Mouse (Mus musculus) liver, adult 2 months (tissue): ENCODE measurements around the gene Sp2. TPM values are rescaled to one million over a fixed set of nuclear protein-coding genes. Genes with fewer than 3 reads are reported as not detected.

Source experiments
- DNase-seq: peaks from one replicate; pipeline ENCODE4 v3.0.0-alpha.2; 2011; ENCODE audit warnings: low read depth, low spot score; ENCODE audit errors: extremely low read depth
- H3K27ac ChIP-seq: fragments of 200-500 bp; replicated peaks from 2 replicates; pipeline ENCODE4 v1.5.1; 2012; ENCODE audit warnings: low read depth, mild to moderate bottlenecking, control low read depth, inconsistent platforms, low read length; ENCODE audit not compliant: insufficient read depth
- H3K27me3 ChIP-seq: fragments of 200-500 bp; 2 replicates; pipeline ENCODE4 v1.6.1; 2012; ENCODE audit warnings: mild to moderate bottlenecking, moderate library complexity, low read length, inconsistent platforms; ENCODE audit not compliant: control insufficient read depth, insufficient read depth
- H3K36me3 ChIP-seq: fragments of 200-500 bp; 2 replicates; pipeline ENCODE4 v1.6.1; 2012; ENCODE audit warnings: low read length, inconsistent platforms; ENCODE audit not compliant: control insufficient read depth, insufficient read depth
- H3K4me1 ChIP-seq: fragments of 200-500 bp; 2 replicates; pipeline ENCODE4 v1.6.1; 2011; ENCODE audit warnings: low read length; ENCODE audit not compliant: control insufficient read depth, insufficient read depth
- H3K4me3 ChIP-seq: fragments of 200-500 bp; 2 replicates; pipeline ENCODE4 v1.5.1; 2011; ENCODE audit warnings: low read depth, mild to moderate bottlenecking, control low read depth, low read length, moderate library complexity; ENCODE audit not compliant: insufficient read depth
- H3K79me2 ChIP-seq: fragments of 200-500 bp; 2 replicates; pipeline ENCODE4 v1.6.1; 2012; ENCODE audit warnings: inconsistent platforms, mild to moderate bottlenecking, low read length, moderate library complexity; ENCODE audit not compliant: control insufficient read depth, insufficient read depth
- H3K9ac ChIP-seq: fragments of 200-500 bp; 2 replicates; pipeline ENCODE4 v1.6.1; 2012; ENCODE audit warnings: low read depth, mild to moderate bottlenecking, control low read depth, inconsistent platforms, low read length
- CTCF ChIP-seq: fragments of 200-500 bp; IDR thresholded peaks from 2 replicates; pipeline ENCODE4 v1.5.1; 2011; ENCODE audit warnings: low read depth, low read length, control low read depth
- POLR2A ChIP-seq: fragments of 200-500 bp; IDR thresholded peaks from 2 replicates; pipeline ENCODE4 v1.6.1; 2011; ENCODE audit warnings: low read length, control low read depth; ENCODE audit not compliant: insufficient read depth; ENCODE audit errors: extremely low read depth
- WGBS: fragments of 180-500 bp; shearing (Covaris S2); methylation state at CpG from one replicate; pipeline ENCODE4 v1.1.7; 2018; 5-methylcytosine and 5-hydroxymethylcytosine counted together
- polyA plus RNA-seq: library from polyadenylated mRNA; depleted of rRNA; stranded (reverse); fragments of >200 nt; gene quantifications from 2 replicates; pipeline ENCODE4 v1.2.3, GENCODE M21; 2012; rRNA removed
- total RNA-seq: library from RNA; depleted of rRNA; stranded (reverse); fragments of >200 nt; gene quantifications from 2 replicates; pipeline ENCODE4 v1.2.3, GENCODE M21; 2014; rRNA removed

Gene Sp2
- total and polyA plus RNA-seq, 2 experiments, result 0.28 to 3.8 TPM

- peaks cover 1% of the 10 kb centered on the region; the same call in 1 of the 2 replicates for H3K4me1 ChIP-seq
- DNase-seq, result peak; percentile 89
- H3K27ac ChIP-seq, result peak within 1 kb of the TSS; percentile 69
- WGBS, result under 1% methylated on average over 55 of the region's 55 CpGs
- TF ChIP-seq CTCF (peak; percentile 90), POLR2A (0 out of 2 replicates have a peak, but pooled peaks have one; percentile 60)
- peak within 1 kb of the TSS; percentile 69 for H3K9ac ChIP-seq
- no peaks in the 10 kb centered on the region for H3K79me2 ChIP-seq
- no peaks in the 10 kb centered on the region for H3K36me3 ChIP-seq
- peak within 1 kb of the TSS; percentile 80 for H3K4me3 ChIP-seq
- no peaks in the 10 kb centered on the region for H3K27me3 ChIP-seq
Observed at GRCm38 (mm10) chr11:96916044-96916884, 66.5 kb downstream of the Sp2 start, which contains the start of gene Cdk5rap3. Cdk5rap3 (minus strand) TSS chr11:96916496.

DNA sequence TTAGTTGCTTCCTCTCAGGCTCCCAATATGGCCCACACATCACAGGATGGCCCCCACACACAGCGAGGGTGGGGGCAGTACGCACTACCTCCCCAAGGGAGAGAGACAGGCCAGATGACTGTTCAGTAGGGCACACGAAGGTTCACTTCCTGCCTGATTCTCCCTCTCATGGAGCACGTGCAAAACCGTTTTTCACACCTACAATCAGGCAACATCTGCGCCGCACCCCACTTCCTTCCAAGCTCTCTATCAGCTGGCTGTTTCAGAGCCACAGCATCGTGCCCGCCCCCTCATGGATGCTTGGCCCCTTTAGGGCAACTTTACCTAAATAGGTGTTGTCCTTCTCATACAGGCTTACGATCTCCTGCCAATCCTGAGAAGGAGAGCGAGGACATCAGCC lies 70.1 kb downstream of the Sp2 start:
- H3K9ac ChIP-seq, result no peak overlapping the region
- peaks cover 1% of the 10 kb centered on the region; the same call in 1 of the 2 replicates for H3K4me1 ChIP-seq
- TF ChIP-seq CTCF, result no peak
- TF ChIP-seq POLR2A, result no peak
- H3K27ac ChIP-seq, result no peak overlapping the region
- WGBS, result 87% methylated on average over 11 of the region's 11 CpGs
- no peak for DNase-seq
- H3K27me3 ChIP-seq, result no peaks in the 10 kb centered on the region
- peaks cover 11% of the 10 kb centered on the region; the same call in 1 of the 2 replicates for H3K36me3 ChIP-seq
- H3K4me3 ChIP-seq, result no peak overlapping the region
- no peaks in the 10 kb centered on the region for H3K79me2 ChIP-seq

- Histone ChIP-seq H3K27ac (no peak overlapping the region), H3K79me2 (no peaks in the 10 kb centered on the region), H3K4me3 (no peak overlapping the region), H3K4me1 (no peaks in the 10 kb centered on the region), H3K9ac (no peak overlapping the region), H3K27me3 (no peaks in the 10 kb centered on the region), H3K36me3 (peaks cover 11% of the 10 kb centered on the region; the same call in 1 of the 2 replicates)
- TF ChIP-seq CTCF, result peak; percentile 91
- no peak for TF ChIP-seq POLR2A
- DNase-seq, result peak; percentile 40
- 43% methylated on average over 7 of the region's 7 CpGs for WGBS
Observed at GRCm38 (mm10) chr11:96910003-96910402, 72.8 kb downstream of the Sp2 start.

DNA sequence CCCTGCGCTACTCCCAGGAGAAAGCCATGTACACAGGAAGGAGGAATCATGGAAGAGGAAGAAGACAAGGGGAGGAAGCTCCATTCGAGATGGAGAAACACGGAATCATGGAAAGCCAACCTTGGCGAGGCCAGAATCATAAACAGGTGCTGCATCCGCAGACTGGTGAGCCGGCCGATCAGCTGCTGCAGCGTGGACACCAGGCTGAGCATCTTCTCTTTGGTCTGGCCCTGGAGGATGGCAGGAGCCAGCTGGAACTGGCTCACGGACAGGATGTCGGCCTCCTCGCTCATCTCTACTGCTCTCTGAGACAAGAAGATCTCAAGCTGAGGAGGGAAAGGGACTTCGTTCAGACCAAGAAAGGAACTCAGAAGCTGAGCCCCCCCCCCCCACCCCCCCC lies 74.2 kb downstream of the Sp2 start:
- no peak for DNase-seq
- Histone ChIP-seq H3K4me3 (no peak overlapping the region), H3K36me3 (peaks cover 11% of the 10 kb centered on the region; the same call in 1 of the 2 replicates), H3K27ac (no peak overlapping the region), H3K4me1 (no peaks in the 10 kb centered on the region), H3K27me3 (no peaks in the 10 kb centered on the region), H3K9ac (no peak overlapping the region), H3K79me2 (no peaks in the 10 kb centered on the region)
- TF ChIP-seq POLR2A, result no peak
- 96% methylated on average over 12 of the region's 12 CpGs for WGBS

GRCm38 (mm10) chr11:96906431-96907161 lies 76.2 kb downstream of the Sp2 start:
- 60% methylated on average over 15 of the region's 15 CpGs for WGBS
- Histone ChIP-seq H3K4me1 (no peaks in the 10 kb centered on the region), H3K79me2 (no peaks in the 10 kb centered on the region), H3K36me3 (peaks cover 11% of the 10 kb centered on the region; the same call in 1 of the 2 replicates), H3K27ac (0 out of 2 replicates have a peak overlapping the region, but pooled peaks have one; percentile 7), H3K27me3 (no peaks in the 10 kb centered on the region), H3K9ac (no peak overlapping the region), H3K4me3 (no peak overlapping the region)
- TF ChIP-seq CTCF, result no peak
- TF ChIP-seq POLR2A, result no peak
- peak; percentile 57 for DNase-seq

Other genes starting within 250 kb of the Sp2 start
- gene Snx11, start 205.4 kb downstream of the Sp2 start, total RNA-seq, result 6.3 and 7.5 TPM in 2 replicates
- gene Snx11, start 205.4 kb downstream of the Sp2 start, polyA plus RNA-seq, result 7.8 and 8.1 TPM in 2 replicates
- 16.0 and 16.8 TPM in 2 replicates for gene Cbx1, start 193.8 kb downstream of the Sp2 start, total RNA-seq
- gene Cbx1, start 193.8 kb downstream of the Sp2 start, polyA plus RNA-seq, result 9.2 and 9.7 TPM in 2 replicates
- 41.3 and 45.0 TPM in 2 replicates for gene Nfe2l1, start 153.0 kb downstream of the Sp2 start, total RNA-seq
- gene Nfe2l1, start 153.0 kb downstream of the Sp2 start, polyA plus RNA-seq, result 106 and 107 TPM in 2 replicates
- 17.2 and 20.7 TPM in 2 replicates for gene Copz2, start 133.1 kb downstream of the Sp2 start, total RNA-seq
- 43.5 and 48.2 TPM in 2 replicates for gene Copz2, start 133.1 kb downstream of the Sp2 start, polyA plus RNA-seq
- gene Cdk5rap3, start 66.5 kb downstream of the Sp2 start, total RNA-seq, result 44.1 and 52.2 TPM in 2 replicates
- 36.6 and 50.5 TPM in 2 replicates for gene Cdk5rap3, start 66.5 kb downstream of the Sp2 start, polyA plus RNA-seq
- 0.34 and 0.46 TPM in 2 replicates for gene Prr15l, start 54.9 kb downstream of the Sp2 start, total RNA-seq
- 0.60 and 0.64 TPM in 2 replicates for gene Prr15l, start 54.9 kb downstream of the Sp2 start, polyA plus RNA-seq
- gene Pnpo, start 39.0 kb downstream of the Sp2 start, total RNA-seq, result 113 and 126 TPM in 2 replicates
- gene Pnpo, start 39.0 kb downstream of the Sp2 start, polyA plus RNA-seq, result 170 and 175 TPM in 2 replicates
- gene Sp6, start 30.4 kb upstream of the Sp2 start, total RNA-seq, result under 0.01 and 0.09 TPM in 2 replicates
- 0.04 and 0.05 TPM in 2 replicates for gene Sp6, start 30.4 kb upstream of the Sp2 start, polyA plus RNA-seq
- 39.5 and 41.9 TPM in 2 replicates for gene Scrn2, start 47.0 kb upstream of the Sp2 start, total RNA-seq
- gene Scrn2, start 47.0 kb upstream of the Sp2 start, polyA plus RNA-seq, result 56.6 and 58.3 TPM in 2 replicates
- 0.28 and 1.1 TPM in 2 replicates for gene Lrrc46, start 58.4 kb upstream of the Sp2 start, total RNA-seq
- gene Lrrc46, start 58.4 kb upstream of the Sp2 start, polyA plus RNA-seq, result 1.0 and 1.1 TPM in 2 replicates
- 19.5 and 29.2 TPM in 2 replicates for gene Mrpl10, start 58.6 kb upstream of the Sp2 start, total RNA-seq
- gene Mrpl10, start 58.6 kb upstream of the Sp2 start, polyA plus RNA-seq, result 86.8 and 120 TPM in 2 replicates
- 1.1 and 1.7 TPM in 2 replicates for gene Osbpl7, start 67.7 kb upstream of the Sp2 start, total RNA-seq
- 1.7 and 2.2 TPM in 2 replicates for gene Osbpl7, start 67.7 kb upstream of the Sp2 start, polyA plus RNA-seq
- 0.09 and 0.13 TPM in 2 replicates for gene Tbx21, start 132.4 kb upstream of the Sp2 start, total RNA-seq
- gene Tbx21, start 132.4 kb upstream of the Sp2 start, polyA plus RNA-seq, result 0.22 and 0.38 TPM in 2 replicates
- 1.0 and 1.9 TPM in 2 replicates for gene Tbkbp1, start 168.5 kb upstream of the Sp2 start, total RNA-seq
- gene Tbkbp1, start 168.5 kb upstream of the Sp2 start, polyA plus RNA-seq, result 6.1 and 6.4 TPM in 2 replicates
- gene Kpnb1, start 204.9 kb upstream of the Sp2 start, total RNA-seq, result 40.7 and 44.6 TPM in 2 replicates
- gene Kpnb1, start 204.9 kb upstream of the Sp2 start, polyA plus RNA-seq, result 14.9 and 16.2 TPM in 2 replicates